Mouse (Mus musculus) adrenal gland, postnatal 4 days (tissue): ENCODE data around the gene Zmynd15. TPM values are rescaled to one million over a fixed set of nuclear protein-coding genes. Genes with fewer than 3 reads are reported as not detected.
"Not testable (repeated sequence)": the region's sequence is repeated elsewhere in the genome, so short reads cannot be mapped to it uniquely, and the experiment has no call there.

Experiments used
- DNase-seq, 2 experiments: peaks; one replicate each; pipeline ENCODE4 v3.0.0; 2021 to 2022; ENCODE audit warnings: low spot score in 2 of 2, mixed read lengths in 2 of 2
- long read RNA-seq, 2 experiments: library from polyadenylated mRNA; stranded (forward); transcript quantifications; one replicate each; pipeline ENCODE4 v2.0.0; 2021
- total RNA-seq, 2 experiments: library from RNA; stranded (reverse); gene quantifications; 2 replicates each; pipeline ENCODE4 v1.2.3; 2021

The Zmynd15 gene
- total RNA-seq = 1 to 10 TPM; 2.2 to 2.3 TPM
- long read RNA-seq, experiment 1, partial matches to known transcripts = 0 of 1 reads
- long read RNA-seq, experiment 1, other reads (novel, unspliced or antisense) = 1 of 1 reads
- long read RNA-seq, experiment 2, partial matches to known transcripts = 0 of 1 reads
- long read RNA-seq, experiment 2, other reads (novel, unspliced or antisense) = 1 of 1 reads

DNA sequence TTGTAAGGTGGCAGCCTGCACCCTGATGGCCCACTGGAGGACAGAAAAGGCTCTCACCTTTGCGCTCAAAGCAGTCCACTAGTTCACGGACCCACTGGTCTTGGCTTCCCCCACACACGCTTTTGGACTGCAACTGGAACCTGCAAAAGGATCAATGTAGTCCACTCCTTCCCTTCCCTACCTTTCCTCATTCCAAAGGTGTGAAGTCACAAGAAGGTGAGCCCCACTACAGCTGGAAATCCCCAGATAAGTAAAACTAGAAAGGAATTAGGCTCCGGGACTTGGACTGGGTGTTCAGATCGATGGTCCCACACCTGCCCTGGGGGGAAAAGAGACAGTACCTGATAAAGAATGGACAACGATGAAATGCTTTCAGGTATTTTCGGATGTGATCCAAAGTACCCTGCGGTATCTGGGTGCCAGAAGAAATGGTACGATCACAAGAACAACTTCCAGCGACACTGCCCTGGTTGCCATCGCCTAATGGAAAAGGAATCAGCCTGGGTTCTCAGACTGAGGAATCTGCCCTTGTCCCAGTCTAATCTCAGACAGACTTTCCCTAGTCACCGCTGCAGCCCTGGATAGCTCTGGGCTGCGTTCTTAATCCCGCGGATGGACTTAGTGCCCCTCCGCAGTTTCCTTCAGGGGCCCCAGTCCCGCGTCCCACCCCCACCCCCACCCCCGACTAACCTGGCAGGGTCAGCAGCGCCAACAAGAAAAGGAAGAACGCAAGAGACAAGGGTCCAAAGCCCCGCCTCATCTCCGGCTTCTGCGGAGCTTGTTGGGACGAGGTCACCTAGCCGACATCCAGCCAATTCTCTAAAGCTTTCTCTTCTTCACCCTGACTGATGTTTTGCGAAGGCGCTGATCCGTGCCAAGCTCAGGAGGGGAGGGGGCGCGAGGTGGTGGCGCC, at the start of gene Zmynd15:
Gene Zmynd15 (plus strand): TSS at position 746 of the 913 bp plus-strand sequence.
- DNase-seq = no peak

DNA sequence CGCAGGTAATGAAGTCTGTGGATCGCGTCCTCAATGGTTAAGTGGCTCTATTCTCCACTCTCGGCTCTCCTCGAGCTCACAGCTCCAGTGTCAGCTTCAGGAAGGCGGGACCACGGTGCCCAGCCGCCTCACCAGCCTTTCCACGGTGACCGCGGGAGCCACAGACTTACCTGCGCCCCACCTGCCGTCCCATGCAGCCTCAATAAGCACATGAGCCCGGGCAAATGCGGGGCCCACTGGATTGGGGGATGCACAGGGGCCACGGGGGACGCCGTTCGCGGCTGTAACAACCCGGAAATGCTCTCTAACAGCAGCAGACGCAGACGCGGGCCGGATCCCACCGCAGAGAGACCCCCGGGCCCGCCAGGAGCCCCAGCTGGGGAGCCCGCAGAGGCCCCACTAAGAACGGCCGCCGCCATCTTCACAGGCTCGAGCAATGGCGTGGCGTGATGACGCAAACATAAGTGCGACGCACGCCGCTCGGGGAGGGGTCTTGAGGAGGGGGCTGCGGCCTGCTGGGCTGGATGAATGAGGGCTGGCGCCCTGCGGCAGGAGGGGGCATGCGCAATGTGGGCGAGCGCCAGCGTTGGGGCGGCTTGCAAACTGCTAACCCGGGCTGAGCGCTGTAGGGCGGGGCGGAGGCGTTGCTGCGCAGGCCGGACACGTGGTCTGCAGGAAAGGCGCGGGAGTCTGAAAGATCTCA, 49.5 kb upstream of the Zmynd15 start, which contains the start of gene Pelp1:
Gene Pelp1 (minus strand): TSS at position 438 of the 703 bp plus-strand sequence.
- peak; percentile 79 to 82 for DNase-seq

DNA sequence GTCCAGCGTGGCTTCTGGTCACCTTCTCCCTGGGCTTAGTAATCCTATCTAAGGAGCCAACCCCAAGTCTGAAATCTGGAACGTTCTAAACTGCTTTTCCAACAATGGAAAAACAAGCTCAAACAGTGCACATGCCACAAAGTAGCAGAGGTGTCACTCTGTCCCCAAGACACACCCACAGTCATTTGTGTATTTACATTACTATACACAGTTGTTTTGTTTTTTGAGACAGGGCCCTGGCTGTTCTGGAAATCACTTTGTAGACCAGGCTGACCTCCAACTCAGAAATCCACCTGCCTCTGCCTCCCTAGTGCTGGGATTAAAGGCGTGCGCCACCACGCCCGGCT, 49.0 kb upstream of the Zmynd15 start:
- no peak for DNase-seq

DNA sequence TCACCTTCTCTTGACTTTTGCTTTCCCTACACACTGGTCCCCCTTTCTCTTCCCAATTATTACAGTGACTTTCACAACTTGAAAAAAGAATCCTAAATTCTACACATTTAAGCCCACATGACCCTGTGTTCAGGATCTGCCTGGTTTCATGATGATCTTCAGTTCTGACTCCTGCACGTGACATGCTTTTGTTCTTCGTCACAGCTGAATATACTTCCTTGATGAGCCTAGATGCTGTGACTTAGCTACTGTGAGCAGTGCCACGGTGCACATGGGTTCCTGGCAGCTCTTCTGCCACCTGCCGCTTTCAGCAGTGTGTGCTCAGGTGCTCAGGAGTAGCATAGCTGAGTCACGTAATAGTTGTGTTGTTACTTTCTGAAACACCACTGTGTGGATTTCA, 46.6 kb upstream of the Zmynd15 start:
- DNase-seq = no peak

DNA sequence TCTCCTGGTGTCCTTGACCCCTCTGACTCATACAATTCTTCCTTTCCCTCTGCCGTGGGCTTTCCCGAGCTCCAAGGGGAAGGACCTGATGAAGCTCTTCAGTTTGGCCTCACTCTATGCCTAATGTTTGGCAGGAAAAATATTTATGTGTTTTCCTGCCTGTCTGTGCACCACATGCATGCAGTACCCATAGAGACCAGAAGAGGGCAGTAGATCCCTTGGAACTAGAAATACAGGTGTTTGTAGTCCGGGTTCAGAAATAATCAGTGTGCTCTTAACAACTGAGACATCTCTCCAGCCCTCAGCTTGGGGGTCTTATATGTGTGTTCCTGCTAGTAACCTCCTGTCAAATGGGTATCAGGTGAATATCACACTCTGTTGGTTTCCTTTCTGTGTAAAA, 45.3 kb upstream of the Zmynd15 start:
- peak; percentile 37 to 59 for DNase-seq

DNA sequence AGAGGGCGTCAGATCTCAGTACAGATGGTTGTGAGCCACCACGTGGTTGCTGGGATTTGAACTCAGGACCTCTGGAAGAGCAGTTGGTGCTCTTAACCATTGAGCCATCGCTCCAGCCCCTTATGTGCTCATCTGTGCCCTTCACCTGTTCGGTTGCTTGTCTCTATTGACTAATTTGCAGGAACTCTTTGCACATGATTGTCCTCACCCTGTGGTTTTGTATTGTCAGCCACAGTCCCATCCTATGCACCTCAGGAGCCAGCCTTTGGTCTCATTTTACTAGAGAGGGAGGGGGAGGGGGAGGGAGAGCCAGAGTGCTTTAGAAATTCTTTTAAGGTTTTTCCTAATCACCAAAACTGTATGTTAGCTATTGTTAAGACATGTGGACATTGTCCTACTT, 41.0 kb upstream of the Zmynd15 start:
- DNase-seq = no peak

DNA sequence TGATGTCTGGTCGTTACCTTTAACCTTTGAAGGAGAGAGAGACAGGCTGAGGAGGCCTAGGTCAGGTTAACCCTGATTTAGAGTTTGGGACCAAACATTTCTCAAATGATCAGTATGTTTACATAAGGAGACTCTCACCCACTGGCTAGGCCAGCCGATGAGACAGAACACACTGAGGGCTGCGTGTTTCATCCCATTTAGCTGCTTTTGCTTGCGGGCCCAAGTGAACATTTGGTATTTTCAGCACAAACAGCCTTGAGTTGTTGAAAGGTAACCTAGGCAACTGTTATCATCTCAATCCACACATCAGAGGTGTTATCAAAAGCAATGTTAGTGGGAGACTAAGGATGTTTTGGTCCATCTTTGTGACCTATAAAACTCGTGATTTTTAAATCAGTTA, 39.7 kb upstream of the Zmynd15 start:
- no peak for DNase-seq

DNA sequence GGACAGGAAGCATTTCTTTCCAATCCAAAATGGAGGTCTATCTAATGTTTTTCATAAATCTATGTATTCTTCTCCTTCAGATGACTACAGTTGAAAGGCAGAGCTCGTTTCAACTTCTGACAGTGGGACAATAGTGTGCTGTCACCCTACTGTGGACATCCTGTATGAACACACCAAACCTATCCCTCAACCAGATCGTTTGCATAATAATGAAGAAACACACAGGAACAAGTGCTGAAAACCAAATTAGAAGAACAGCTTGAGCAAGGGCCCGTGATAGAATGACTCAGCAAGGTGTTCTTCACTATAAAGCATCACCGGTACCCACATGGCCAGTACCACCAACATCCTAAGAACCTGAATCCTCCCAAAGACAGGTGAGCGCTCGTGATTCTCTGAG, 32.6 kb upstream of the Zmynd15 start:
- DNase-seq = not testable (repeated sequence)

DNA sequence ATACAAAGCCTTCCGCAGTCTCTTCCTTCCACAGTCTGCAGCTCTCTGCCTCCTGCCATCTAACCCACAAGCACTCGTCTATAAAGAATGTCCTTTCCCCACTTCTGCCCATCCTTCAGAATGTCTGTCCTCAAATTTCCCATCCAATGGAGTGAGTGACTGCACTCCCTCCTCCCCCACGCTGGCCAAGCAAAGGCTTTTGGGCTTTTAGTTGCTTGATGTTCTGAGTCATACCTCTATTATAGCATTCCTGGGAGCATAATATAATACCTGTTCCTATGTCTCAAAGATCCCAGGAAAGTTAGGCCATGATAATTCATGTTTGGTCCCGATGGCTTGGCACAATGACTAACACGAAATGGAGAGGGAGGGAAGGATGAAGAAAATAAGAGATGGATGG, 27.7 kb upstream of the Zmynd15 start:
- no peak for DNase-seq

DNA sequence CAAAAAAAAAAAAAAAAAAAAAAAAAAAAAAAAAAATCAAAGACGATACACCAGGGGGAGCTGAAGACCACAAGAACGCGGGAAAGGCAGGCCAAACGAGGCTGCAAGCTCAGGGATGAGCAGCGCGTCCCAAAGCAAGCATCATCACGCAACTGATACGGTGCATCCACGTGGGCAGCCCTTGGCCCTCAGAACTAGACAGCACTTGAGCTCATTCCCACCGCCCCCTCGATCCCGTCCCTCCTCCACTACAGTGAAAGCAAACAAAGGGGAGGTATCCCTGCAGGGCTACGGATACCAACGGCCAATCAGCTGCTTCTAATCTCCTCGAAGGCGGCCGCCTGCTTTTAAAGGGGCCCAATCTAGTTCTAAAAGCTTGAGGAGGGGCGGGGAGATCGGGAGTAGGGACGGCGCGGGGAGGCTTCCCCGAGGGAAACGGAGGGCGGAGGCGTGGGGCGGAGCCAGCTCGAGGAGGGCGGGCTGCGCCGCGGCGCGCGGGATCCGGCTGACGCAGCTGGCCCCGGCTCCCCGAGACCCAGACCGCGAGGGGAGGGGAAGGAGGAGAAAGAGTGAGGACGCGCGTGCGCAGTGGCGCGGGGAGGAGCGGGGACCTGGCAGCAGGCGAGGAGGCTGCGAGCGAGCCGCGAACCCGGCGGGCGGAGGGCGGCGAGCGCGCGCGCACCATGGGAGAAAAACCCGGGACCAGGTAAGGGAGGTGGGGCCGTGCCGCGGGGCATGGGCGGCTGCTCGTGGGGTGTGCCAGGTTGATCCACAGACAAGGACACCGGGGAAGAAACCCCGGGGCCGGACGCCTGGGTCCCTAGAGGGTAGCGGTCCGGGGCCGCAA, 27.0 kb upstream of the Zmynd15 start, which contains the start of gene Arrb2:
Gene Arrb2 (plus strand): TSS at position 588 of the 847 bp plus-strand sequence.
- peak; percentile 96 for DNase-seq

DNA sequence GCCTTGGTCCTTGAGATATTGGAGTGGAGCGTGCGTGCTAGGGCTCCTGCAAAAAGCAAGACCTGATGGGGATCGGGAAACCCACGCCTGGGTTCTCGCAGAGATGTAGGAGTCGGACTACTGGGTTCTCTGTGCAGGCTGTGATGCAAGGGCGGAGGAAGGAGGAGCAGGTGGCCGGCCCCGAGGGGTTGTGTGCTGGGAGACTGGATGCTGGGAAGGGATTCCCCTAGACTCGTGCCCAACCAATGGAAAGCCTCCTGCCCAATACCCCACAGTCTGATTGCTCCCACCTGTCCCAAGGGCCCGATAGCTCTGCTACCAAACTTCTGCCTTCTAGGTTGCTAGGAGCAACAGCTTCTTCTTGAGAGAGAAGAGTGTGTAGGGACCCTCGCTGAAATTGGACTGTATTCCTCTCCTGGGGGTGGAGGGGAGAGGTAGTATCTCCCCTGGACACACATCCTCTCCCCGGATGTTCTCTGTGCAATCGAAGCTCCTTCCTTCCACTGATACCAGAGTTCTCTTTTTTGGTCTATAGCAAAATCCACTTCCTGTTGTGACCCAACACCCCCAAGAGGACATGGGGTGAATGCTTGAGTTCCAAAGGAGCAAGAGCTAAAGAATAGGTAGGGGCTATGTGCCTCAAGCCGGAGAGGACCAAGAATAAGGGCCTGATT, 26.2 kb upstream of the Zmynd15 start:
- no peak for DNase-seq

DNA sequence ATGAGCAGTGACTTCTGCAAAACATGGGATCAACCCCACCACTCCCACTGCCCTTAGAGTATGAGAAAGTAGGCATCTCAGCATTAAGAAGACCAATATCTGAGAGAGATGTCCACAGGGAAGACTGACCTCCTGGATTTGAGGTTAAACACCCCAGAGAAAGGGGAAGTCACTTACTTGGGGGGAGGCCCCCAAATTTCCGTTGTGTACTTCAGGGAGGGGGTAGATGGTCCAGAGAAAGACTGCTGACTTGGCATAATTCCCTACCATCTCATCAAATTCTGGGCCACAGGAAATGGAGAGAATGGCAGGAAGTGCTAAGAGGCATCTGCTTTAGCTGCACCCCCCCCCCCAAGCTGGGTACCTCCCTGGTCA, 25.7 kb upstream of the Zmynd15 start:
- no peak for DNase-seq

DNA sequence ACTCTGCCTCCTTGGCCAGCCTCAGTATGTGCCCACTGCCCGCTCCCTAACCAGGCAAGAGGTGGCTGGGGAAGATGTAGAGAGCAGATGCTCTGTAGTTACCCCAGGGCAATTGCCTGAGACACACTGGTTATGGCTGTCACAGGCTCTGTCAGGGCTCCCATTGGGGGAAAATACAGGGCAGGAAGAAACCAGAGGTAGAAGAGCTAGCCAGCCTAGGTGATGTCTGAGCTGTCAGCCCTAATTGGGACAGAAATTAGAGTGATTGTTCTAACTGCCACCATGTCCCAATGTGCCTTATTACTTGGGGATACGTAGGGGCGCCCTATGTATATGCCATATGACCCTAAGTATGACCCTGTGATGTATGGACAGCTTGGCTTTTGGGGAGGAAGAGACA, 25.3 kb upstream of the Zmynd15 start:
- no peak for DNase-seq

DNA sequence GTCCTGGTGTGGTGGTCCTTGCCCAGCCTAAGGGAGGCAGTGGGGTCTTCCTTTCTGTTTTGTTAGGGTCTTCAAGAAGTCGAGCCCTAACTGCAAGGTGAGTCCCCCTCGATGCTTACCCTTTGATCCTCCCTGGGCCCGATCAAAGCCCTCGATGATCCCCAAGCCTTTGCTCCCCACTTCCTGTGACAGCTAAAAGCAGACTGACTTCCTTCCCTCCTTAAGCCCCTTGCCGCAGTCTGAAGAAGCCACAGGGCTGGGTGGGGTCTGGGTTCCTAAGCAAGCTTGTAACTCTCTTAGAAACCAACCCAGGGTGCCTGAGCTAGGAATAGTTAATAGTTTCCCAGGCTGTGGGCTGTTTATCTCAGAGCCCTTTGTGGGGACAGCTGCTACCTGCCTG, 23.8 kb upstream of the Zmynd15 start:
- DNase-seq = no peak

DNA sequence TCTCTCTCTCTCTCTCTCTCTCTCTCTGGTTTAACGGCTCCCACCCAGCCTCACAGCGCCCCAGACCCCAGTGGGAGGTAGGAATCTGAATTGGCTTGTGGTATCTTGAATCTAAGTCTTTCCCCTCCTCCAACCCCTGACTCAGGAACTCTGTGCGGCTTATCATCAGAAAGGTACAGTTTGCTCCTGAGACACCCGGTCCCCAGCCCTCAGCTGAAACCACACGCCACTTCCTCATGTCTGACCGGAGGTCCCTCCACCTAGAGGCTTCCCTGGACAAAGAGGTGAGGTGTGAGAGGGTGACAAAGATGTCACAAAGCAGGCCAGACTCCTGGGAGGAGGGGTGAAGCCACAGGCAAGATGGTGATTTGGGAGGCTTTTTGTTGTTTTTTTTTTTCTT, 21.8 kb upstream of the Zmynd15 start:
- no peak for DNase-seq

DNA sequence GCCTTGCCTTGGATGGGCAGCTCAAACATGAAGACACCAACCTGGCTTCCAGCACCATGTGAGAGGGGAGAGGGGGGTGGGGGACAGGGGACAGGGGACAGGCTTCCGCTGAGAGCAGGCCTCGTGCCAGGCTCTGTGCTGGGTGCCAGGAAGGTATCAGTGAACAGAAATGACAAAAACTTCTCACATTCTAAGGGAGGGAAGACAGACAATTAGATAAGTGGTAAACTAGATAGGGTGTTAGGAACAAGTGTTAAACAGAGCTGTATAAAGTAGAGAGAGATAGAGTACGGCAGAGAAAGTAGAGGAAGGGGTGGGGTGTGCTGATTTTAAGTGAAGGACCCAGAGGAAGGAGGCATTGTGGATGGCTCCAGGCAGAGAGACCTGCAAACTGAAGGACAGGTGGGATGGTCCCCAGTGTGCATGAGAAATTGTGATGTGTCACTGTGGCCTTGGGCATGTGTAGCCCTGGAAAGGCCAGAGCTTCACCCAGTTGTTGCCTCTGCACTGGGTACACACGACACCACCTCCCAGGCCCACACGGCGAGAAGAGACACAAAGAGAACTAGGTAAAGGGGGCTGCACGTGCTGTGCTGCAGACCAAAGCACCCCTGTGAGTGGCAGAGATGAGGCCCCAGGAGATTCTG, 20.4 kb upstream of the Zmynd15 start:
- DNase-seq = no peak

DNA sequence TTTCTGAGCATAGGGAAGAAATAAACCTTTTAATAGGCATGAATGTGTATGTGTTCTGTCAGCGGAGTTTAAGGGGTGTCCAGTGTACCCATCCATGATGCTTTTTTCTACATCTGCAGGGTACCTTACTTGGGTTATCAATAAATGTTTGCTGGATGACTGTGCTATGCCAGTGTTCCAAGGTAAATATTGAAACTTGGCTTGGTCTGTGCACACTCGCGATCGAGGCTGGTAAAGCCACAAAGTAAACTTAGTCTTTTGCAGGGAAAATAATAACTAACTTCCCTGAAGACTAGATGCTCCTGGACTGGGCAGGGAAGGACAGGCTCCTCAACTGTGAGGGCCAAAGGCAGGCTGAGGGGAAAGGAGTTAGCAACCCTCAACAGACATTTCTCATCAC, 18.6 kb upstream of the Zmynd15 start:
- DNase-seq = no peak

DNA sequence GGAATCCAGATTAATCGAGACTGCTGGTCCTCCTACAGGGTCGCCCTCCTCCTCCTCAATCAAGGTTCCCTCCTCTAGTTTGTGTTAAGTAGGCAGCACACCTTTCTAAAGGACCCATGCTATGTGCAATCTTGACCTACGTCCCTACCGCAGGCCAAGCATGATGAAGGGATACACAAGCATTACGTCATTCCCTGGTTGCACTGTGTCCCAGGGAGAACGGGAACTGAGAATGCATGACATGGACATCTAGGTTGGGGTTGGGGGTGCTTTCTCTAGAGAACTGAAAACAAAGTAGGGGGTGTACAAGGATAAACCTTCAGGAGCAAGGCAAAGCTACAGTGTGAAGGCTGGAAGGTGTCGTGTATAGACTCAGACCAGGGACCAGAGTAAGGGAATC, 17.4 kb upstream of the Zmynd15 start:
- no peak for DNase-seq

DNA sequence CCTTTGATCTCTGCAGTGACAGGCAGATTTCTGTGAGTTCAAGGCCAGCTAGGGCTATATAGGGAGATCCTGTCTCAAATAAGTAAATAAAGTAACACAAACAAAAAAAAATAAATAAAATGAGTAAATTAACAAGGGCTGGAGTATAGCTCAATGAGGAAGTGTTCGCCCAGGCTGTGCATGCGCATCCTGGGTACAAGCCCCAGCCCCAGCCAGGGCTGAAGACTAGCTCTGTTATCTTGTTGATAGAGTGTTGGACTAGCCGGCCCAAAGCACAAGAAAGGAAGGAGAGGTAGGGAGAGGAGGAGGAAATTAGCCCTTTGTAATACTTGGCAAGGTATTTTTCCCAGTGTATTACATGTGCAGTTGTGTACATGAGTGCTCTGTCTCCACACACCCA, 15.3 kb upstream of the Zmynd15 start:
- DNase-seq = no peak

DNA sequence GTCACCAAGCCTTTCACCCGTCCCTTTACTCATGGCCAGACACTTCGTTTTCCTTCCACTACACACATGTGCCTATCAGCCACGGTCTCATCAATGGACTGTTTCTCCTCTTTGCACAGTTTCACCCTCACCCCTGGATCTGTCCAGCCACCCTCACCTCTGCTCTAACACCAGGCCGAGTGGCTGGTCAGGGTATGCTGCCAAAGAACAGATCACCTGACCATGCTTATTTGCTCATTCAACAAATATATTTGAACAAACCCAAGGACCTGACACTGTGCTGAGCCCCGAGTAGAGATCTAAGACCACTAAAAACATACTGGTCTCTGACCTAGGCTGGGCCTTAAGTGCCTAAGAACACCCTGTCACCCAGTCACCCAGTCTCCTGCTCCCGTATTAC, 14.6 kb upstream of the Zmynd15 start:
- no peak for DNase-seq
